Mouse (Mus musculus) T-cell, adult 2 months (primary cell): ENCODE results near the gene Gm14190.
"Not testable (repeated sequence)": the region's sequence is repeated elsewhere in the genome, so short reads cannot be mapped to it uniquely, and the experiment has no call there.

Experiments
- DNase-seq: peaks from one replicate; pipeline ENCODE4 v3.0.0; 2022; ENCODE audit warnings: low spot score

Gene Gm14190

DNA sequence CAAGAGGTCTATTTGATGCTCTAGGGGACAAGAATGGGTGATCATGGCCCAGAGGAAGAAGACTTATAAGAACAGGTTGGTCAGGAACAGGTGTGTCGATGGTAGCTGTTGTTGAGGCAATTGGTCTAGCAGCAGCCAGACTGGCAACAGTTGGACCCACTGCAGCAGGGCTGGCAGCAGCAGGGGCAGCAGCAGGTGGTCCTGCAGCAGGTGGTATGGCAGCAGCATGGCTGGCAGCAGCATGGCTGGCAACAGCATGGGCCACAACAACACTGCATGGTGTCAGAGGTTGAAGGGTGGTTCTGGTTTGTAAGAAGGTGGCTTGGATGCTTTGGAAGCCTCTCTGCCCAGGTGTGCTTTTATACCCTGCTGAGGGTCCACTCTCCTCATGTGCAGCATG is at the start of gene Gm14190:
Gm14190 (minus strand) TSS at position 278 of the 400 bp plus-strand sequence.
- DNase-seq, result no peak

GRCm38 (mm10) chr11:99734190-99734589 is 43.6 kb upstream of the Gm14190 start, which contains the start of gene Gm14180:
Gm14180 (minus strand) TSS chr11:99734290.
- no peak for DNase-seq

DNA sequence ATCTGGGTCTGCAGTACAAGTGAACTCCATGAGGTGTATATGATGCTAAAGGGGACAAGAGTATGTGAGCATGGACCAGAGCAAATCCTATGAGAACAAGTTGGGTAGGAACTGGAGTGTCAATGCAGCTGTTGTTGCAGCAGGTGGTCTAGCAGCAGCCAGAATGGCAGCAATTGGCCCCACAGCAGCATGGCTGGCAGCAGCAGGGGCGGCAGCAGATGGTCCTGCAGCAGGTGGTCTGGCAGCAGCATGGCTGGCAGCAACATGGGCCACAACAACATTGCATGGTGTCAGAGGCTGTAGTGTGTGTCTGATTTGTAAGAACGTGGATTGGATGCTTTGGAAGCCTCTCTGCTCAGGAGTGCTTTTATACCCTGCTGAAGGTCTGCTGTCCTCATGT is 33.5 kb upstream of the Gm14190 start:
- no peak for DNase-seq

DNA sequence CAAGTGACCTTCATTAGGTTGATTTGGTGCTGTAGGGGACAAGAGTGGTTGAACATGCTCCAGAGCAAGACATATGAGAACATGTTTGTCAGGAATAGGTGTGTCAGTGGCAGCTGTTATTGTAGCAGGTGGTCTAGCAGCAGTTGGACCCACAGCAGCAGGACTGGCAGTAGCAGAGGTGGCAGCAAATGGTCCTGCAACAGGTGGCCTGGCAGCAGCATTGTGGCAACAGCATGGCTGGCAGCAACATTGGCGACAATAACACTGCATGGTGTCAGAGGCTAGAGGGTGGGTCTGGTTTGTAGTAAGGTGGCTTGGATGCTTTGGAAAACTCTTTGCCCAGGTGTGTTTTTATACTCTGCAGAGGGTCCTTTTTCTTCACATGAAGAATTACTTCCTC is 28.2 kb upstream of the Gm14190 start:
- DNase-seq, result no peak

- not testable (repeated sequence) for DNase-seq
Observed at GRCm38 (mm10) chr11:99685235-99685634, 5.3 kb downstream of the Gm14190 start.

- DNase-seq, result no peak
Observed at GRCm38 (mm10) chr11:99683481-99683880, 7.1 kb downstream of the Gm14190 start.

- no peak for DNase-seq
Observed at GRCm38 (mm10) chr11:99665860-99666259, 24.7 kb downstream of the Gm14190 start, which contains the start of gene Krtap4-6. Krtap4-6 (minus strand) TSS chr11:99665960.

GRCm38 (mm10) chr11:99662802-99663201 is 27.7 kb downstream of the Gm14190 start:
- DNase-seq, result no peak

- DNase-seq, result no peak
Observed at GRCm38 (mm10) chr11:99659256-99659655, 31.3 kb downstream of the Gm14190 start.

DNA sequence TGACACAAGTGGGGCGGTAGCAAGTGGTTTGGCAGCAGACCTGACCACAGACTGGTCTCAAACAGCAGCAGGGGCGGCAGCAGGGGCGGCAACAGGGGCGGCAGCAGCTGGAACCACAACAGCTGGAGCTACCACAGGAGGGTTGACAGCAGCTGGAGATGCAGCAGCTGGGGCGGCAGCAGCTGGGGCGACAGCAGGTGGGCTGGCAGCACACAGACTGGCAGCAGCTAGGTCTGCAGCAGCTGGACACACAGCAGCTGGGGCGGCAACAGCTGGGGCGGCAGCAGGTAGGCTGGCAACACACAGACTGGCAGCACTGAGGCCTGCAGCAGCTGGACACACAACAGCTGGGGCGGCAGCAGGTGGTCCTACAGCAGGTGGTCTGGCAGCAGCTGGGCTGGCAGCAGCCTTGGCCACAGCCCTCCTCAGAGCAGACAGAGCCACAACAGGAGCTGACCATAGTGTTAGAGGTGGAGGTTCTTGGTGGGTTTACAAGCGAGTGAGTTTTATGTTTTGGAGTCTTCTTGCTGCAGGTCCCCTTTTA is 32.0 kb downstream of the Gm14190 start, which contains the start of gene Gm11563:
Gm11563 (minus strand) TSS at position 494 of the 544 bp plus-strand sequence.
- not testable (repeated sequence) for DNase-seq

DNA sequence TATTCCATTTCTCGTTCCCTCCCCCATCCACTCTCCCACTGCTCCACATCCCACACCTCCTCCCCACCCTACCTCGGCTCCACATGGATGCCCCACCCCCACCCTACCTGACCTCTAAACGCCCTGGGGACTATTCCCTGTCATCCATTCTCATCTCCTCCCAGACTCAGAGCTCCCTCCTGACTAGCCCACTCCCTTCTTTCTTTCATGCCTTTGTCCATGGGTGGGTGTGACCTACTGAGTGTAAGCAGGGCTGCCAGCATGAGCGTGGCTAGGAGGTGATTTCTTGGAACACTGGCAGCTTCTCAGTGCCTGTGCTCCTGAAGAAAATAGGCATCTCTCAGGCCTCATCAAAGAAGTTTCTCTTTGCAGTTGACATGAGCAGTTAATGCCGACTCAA is 33.5 kb downstream of the Gm14190 start:
- DNase-seq, result no peak

- no peak for DNase-seq
Observed at GRCm38 (mm10) chr11:99650136-99650535, 40.4 kb downstream of the Gm14190 start, which contains the start of gene Gm11555. Gm11555 (minus strand) TSS chr11:99650236.

DNA sequence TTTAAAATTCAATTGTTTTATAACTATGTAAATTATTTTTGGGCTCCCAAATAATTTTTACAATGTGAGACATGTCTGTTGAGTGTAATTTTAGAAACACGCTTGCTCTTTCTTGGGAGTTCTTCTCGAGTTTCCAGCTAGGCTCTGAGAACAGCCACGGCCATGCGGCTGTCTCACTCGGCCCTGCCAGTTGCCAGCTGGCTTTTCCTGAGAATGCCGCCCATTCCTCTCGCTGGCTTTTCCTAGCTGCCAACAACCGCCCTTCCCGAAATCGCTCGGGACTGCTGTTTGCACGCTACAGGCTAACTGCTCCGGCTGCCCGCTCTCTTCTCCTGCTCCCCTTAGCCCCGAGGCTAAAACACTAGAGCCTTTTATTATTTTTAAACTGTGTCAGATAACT is 44.1 kb downstream of the Gm14190 start:
- DNase-seq, result no peak

DNA sequence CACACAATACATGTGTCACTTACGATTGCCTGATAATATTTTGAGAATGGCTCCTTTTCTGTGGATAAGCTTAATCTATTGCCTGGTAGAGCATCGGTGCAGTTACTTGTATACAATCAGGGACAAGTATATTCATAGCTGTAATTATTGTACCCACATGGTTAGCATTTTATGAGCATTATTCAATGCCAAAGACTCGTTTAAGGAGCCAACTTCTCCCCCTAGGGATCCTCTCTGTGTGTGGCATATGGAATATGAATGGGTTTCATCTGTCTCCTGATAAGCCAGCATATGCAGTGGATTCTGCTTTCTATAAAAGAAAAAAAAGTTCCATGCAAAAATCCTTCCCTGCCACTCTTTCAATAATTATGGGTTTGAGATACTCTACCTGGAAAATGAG is 46.2 kb downstream of the Gm14190 start:
- DNase-seq, result no peak

GRCm38 (mm10) chr11:99643635-99644139 is 46.9 kb downstream of the Gm14190 start, which contains the start of gene Krtap4-7:
Krtap4-7 (minus strand) TSS chr11:99644089.
- not testable (repeated sequence) for DNase-seq

GRCm38 (mm10) chr11:99640926-99641325 is 49.6 kb downstream of the Gm14190 start:
- no peak for DNase-seq
